Mouse (Mus musculus) right cerebral cortex, postnatal 14 days (tissue): Measurements from ENCODE around the gene Dlg2.

Experiments used
- DNase-seq: peaks from one replicate; pipeline ENCODE4 v3.0.0; 2022

The Dlg2 gene

DNA sequence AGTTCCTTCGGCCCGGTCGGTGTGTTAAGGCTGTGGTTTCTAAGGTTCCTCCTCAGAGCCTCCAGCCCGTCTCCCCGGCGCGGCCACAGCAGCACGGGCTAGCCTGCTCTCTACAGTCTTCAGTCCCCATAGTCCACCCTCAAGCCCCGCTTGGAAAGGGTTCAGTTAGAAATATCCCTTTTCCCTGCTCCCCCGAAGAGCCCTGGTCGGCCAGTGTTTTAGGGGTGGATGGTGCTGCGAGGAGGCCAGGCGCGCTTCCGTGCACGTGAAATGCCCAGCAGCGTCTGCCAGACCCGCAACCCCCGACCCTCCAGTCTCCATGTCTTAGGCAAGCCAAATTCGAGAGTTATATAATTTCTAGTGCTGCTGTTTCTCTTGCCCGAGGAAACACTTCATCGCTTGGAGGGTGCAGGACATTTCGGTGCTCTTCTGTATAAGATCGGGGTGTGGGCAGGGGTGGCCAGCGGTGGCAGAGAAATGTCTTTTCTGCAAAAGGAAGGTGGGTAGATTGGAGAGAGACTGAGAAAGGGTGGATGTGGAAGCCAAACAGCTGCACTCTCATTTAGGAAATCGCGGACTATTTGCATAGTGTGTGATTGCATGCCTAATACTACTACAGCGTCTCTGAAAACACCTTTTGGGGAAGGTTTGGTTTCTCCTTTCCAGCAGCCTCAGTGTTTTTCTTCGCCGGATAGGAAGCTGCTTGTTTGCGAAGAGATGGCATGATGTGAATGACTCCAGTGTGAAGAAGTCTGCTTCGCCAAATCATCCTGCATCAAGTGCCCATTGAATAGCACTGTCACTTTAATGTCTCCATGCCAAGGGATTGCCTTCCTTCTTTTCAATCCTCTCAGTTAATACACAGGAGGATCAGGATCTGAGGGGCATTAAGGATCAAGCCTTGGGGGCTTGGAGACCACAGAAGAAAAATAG lies at the start of gene Dlg2:
Gene Dlg2, plus strand, starts transcription at position 360 of the 933 bp plus-strand sequence.
- DNase-seq: peak; percentile 51

DNA sequence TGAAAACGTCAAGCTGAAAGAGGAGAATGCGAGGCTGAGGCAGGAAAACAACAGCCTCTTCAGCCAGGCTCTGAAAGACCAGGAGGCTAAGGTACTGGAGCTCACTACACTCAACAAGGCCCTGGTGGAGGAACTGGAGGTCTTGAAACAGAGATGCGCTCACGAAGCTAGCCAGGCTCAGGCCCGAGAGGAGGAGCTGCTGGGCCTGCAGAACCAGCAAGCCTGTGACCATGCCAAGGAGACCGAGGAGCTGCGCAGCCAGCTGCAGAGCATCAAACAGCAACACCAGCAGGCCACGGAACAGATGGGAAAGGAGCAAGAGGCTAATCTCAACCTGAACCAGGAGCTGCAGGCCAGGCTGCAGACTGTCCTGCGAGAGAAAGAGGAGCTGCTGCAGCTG lies 49.5 kb upstream of the Dlg2 start:
- DNase-seq: no peak

DNA sequence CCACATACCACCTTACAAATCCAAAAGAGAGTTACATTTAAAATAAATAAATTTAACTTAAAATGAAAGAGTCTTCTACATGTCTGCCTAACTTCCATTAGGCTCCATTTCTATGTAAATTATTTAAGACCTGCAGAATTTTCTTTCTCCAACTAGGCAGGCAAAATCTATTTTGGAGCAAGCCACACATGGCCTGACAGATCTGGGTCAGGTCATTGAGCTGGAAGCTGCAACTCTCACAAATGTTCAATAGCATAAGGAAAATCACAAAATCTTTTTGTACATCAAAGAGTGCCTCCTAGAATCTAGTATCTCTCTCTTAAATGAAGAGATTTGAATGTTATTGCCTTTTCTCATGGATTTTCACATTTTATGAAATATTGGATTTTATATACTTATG lies 44.3 kb upstream of the Dlg2 start:
- DNase-seq: no peak

DNA sequence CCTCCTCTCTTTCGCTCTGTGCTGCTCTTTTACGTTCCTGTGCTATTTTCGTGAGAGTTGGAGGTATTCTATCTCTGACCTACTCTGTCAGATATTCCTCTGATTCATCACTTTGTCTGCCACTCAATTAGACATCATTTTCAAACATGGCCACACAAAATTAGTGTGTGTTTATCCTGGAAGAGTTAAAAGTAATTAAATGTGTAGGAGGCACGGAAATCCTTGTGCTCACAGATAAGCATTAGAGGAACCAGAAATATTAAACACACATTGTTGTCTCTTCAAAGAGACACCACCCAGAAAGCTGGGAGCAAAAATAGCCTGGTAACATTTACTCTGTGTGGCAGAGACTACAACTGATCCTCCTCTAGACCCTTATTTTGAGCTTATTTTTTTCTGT lies 36.4 kb upstream of the Dlg2 start:
- no peak for DNase-seq

DNA sequence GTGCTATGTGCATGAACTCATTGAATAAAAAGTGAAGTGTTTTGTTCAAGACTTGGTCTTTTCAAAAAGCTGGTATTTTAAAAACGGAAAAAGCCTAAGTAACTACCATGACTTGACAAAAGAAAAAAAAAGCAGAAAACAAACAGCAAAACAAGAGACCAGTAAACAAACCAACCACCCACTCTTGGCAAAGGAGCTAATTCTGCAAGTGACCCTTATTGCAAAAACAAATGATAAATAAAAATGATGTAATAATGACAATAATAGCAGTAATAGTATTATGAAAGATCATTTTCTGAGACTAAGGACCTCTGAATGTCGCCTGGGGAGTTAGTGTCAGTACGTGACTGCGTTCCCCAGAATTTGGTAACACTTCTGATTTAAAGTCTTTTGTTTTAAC lies 34.4 kb upstream of the Dlg2 start:
- DNase-seq: no peak

DNA sequence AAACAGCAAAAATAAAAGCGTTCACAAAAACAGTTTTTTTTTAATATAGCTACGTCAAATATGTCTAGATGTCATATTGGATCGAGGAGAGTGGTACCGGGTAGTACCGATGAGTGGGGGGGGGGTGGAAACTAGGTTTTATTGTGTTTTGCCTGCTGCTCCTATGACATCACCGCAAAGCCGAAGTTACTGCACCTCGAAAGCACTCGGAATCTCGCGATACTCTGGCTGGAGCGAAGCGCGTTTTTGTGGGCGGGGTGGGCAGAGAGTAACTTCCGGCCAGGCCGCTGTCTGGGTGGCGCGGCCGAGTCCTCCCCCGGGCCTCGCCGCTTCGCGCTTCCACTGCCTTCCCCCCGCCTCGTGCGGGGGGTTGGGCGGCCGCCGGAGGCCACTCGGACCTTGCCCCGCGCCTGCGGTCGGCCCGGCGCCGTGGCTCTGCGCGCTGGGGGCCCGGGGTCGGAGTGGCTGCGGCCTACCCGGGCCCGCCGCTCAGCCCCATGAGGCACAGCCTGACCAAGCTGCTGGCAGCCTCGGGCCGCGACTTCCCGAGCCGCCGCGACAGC lies 33.9 kb upstream of the Dlg2 start, which contains the start of gene Crebzf:
Gene Crebzf, plus strand, starts transcription at position 212 of the 563 bp plus-strand sequence.
- DNase-seq: peak; percentile 94

DNA sequence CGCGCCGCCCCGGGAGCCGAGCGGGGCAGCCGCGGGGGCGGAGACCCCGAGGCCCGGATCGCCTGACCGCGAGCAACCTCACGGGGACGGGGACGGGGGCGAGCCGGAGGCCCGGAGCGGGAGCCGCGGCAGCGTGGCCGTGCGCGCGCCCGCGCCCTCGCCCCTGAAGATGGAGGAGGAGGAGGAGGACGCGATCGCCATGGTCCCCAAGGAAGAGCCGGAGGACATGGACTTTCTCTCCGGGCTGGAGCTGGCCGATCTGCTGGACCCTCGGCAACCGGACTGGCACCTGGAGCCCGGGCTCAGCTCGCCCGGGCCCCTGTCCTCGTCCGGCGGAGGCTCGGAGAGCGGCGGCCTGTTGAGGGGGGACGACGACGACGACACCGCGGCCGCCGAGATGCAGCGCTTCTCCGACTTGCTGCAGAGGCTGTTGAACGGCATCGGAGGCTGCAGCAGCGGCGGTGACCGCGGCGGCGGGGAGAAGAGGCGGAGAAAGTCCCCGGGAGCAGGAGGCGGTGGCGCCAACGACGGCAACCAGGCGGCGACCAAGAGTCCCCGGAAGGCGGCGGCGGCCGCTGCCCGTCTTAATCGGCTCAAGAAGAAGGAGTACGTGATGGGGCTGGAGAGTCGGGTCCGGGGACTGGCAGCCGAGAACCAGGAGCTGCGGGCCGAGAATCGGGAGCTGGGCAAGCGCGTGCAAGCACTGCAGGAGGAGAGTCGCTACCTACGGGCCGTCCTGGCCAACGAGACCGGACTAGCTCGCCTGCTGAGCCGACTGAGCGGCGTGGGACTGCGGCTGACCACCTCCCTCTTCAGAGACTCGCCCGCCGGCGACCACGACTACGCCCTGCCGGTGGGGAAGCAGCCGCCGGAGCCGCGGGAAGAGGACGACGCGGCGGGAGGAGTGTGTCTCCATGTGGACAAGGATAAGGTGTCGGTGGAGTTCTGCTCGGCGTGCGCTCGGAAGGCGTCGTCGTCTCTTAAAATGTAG lies 33.1 kb upstream of the Dlg2 start:
- peak; percentile 72 for DNase-seq

DNA sequence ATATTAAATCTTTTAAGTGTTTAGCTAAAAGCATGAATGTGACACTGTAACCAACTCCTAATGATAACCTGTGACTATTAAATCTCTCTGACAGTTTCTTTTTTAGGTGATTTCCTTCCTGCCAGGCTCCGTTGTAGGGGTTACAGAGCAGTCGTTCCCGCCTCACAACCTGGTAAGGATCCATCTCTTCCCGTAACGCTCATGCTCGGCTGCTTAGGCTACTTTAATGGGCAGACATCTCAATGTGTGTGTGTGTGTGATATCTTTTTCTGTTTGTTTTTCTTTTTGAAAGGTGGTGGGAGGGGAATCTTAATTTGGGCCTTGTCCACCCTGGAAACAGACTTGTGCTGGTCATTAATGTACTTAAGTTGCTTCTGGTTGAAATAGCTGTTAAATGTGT lies 32.3 kb upstream of the Dlg2 start:
- no peak for DNase-seq

DNA sequence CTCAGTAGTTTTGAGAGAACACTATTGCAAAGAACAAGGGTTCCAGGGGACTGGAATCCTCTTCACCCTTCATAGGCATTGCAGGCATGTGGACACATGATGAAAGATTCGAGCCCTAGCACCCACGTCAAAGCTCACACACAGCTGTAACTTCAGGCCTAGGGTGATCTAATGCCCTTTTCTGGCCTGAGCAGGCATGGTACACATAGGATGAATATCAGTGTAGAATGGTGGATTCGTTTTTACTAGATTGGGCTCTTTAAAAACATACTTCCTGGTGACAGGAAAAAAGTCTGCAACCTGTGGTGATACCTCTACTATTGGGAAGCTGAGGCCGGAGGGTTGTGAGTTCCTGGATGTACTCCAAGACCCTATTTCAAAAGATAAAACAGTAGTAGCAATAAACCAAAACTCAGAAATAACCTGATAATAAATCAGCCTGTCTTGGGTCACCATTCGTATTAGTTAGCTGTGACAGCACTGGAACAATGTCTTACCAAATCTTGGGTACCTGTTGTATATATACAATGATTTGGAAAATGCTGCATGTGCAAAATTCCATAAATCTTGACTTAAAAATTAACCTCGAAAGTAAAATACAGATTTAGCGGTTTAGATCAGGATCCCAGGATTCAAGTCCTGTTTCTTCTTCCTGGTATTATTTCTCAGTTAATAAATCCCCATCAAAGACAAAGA lies 20.2 kb upstream of the Dlg2 start:
- no peak for DNase-seq

DNA sequence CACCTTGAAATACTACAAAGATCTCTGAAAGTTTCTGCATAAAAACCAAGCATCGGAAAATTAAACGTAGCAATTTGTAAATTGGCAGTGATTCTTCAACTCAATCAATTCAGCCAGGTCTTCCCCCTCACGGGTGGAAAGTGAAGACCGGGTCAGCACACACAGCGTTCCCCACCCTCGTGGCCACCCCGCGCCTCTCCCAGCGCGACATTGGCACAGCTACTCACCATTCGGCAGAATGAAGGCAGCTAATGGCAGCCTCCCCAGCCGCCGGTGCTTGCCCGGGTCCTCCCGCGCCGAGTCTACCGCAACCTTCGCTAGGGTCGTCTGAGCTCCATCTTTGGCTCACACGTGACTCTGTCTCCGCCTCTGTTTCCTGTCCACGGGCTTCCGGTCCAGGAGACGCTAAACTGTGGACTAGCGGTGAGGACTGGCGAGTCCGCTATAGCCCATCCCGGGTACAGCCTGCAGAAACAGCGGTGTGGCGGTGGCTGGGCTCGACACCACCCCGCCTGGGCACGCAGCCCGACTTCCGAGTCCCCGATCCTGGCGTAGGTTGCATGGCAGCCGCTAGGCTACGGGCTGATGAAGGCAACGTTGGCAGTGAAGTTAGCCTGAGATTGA lies 19.5 kb upstream of the Dlg2 start, which contains the start of gene Tmem126a:
Gene Tmem126a, minus strand, starts transcription at position 385 of the 624 bp plus-strand sequence.
- DNase-seq: peak; percentile 79

DNA sequence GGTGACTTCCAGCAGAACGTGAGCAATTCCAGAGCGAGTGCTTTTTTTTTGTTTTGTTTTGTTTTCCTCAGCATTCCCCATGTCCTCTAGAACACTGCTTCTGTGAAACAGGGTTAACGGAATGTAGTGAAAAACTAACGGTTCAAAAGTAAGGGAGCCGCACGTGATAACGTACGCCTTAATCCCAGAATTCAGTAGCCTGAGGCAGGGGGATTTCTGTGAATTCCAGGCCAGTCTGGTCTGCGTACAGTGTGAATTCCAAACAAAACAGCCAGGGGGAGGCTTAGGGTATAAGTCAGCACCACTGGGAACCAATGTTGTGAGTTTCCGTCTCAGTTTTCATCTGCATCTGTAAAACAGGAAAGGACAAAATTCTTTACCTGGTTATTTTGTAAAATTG lies 19.0 kb upstream of the Dlg2 start:
- DNase-seq: no peak

DNA sequence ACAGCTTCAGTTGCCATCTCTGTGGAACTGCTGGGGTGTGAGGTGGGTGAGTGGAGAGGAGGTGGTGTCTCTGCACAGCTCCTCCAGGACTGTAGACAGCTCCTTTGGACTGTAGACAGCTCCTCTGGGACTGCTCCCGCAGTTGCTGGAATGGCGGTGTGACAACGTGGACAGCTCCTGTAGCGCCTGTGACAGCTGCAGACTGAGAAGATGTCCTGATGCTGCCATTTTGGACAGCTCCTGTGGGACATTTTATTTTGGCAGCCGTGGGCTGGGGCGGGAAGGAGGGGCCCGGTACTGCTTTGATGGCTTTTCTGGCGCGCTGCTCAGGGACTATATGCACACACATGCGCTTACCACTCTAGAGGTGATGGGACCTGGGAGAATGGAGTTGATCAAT lies 16.1 kb upstream of the Dlg2 start:
- no peak for DNase-seq

DNA sequence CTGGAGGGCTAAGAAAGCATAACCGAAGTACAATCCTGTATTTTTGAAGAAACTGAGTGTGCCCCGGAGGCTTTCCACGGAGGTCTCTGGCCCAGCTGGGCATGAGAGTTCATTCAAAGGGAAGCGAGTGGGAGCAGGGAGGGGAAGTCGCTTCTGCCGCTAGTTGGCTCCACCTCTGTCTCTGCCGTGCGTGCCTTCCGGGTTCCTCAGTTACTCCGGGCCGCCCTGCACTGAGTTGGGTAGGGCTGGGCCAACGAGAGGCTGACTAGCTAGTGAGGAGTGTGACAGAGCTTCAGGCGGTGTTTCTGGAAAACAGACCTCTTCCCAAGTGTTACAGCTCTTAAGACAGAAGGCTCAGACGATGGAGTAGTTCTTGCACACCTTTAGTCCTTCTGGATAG lies 15.5 kb upstream of the Dlg2 start:
- DNase-seq: peak; percentile 23

DNA sequence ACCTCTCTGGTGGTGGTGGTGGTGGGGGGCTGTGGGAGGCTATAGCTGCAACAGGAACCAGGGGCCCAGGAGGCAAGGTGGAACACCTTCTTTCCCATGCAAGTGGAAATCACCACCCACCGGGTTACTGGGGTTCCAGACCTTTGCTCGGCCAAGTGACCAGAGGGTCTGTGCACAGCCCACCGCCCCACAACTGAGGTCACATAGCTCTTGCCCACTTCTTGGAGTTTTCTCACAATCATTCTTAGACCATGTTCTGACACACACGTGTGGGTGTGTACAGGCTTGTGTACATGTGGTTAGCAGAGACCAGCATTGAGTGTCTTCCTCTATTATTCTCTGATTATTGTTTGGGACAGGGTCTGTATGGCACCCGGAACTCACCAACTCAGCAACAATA lies 15.0 kb upstream of the Dlg2 start:
- no peak for DNase-seq

DNA sequence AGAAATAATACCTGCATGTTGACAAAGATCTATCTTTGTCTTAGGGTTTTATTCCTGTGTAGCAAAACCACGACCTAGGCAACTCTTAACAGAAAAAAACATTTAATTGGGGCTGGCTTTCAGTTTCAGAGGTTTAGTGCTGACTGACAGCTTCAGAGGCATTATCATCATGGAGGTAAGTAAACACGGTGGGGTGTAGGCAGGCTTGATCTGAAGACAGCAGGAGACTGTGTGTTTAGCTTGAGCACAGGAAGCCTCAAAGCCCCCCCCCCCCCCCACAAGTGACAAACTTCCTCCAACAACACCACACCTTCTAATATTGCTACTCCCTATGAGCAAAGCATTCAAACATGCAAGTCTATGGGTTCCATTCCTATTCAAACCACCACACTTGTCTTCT lies 3.0 kb upstream of the Dlg2 start:
- DNase-seq: no peak

DNA sequence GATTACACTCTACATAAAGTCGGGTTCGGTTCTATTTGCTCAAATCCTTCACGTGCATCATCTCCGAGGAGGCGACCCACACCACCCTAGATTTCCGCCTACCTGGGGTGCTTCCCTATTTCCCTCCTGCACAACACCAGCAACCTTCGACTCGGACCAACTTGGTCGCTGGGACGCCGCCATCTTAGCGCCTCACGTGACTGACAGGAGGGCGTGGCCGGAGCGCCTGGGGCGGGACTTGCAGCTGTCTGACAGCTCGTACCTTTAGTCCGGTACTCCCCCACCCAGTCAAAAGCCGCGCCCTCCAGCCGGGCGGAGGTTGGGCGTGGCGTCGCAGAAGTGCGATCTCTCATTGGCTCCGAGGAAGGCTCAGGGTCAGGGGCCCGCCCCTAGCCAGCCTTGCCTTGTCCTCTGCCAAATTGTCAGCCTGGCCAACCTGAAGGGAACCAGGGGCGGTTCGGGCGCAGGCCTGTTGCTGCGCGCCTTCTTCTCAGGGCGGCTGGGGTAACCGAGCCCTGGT lies 619 bp upstream of the Dlg2 start, which contains the start of gene Tmem126b:
Gene Tmem126b, minus strand, starts transcription at position 209 of the 520 bp plus-strand sequence.
- peak; percentile 98 for DNase-seq

DNA sequence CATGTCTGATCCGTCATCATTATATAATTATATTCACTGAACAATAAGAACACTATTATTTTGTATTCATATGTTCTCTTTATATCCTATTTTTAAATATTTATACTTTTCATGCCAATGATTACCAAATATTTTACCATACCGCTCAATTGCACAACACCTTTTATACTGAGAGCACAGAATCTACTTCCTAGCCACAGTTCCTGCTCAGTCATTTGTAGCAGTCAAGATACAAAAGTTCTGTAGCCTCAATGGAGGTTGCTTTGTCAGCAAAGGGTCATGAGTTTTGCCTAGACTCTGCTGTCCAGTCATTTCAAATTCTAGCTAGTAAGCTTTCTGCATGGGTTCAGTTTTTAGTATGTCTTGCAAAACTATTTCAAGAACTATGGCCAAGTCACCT lies 6.1 kb downstream of the Dlg2 start:
- no peak for DNase-seq

DNA sequence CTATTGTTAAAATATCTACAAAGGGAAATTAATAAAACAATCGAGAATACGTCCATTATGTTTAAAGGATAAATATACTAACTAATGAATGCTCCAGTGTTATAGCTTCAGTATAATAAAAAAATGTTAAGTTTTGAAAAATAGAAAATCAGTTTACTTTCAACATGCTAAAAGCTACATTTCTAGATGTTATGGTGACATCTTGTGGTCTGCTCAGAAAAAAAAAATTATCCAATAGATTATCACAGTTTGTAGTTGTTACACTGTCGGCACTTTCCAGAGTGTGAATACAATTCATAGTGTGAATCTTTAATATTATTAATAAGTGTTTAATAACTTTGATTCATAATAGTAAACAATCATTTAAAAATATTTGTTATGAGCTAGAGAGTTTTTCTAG lies 31.7 kb downstream of the Dlg2 start:
- no peak for DNase-seq

DNA sequence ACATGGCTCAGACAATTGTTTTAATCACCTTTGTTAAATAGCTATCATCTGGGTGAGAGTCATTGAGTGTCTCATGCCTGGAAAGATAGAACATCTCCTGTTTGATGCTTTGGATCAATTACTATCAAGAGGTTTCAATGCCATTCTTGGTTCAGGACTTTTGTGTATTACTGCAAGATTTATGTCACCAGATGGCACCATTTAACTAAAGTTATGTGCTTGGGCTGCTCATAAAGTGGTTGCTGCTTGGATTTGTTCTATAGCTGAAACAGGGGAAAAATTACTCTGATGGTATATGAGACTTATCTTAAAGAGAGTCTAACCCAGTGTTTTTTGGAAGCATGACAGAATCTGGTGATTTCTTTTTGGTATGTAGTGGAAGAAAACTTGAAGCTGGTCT lies 35.8 kb downstream of the Dlg2 start:
- no peak for DNase-seq

DNA sequence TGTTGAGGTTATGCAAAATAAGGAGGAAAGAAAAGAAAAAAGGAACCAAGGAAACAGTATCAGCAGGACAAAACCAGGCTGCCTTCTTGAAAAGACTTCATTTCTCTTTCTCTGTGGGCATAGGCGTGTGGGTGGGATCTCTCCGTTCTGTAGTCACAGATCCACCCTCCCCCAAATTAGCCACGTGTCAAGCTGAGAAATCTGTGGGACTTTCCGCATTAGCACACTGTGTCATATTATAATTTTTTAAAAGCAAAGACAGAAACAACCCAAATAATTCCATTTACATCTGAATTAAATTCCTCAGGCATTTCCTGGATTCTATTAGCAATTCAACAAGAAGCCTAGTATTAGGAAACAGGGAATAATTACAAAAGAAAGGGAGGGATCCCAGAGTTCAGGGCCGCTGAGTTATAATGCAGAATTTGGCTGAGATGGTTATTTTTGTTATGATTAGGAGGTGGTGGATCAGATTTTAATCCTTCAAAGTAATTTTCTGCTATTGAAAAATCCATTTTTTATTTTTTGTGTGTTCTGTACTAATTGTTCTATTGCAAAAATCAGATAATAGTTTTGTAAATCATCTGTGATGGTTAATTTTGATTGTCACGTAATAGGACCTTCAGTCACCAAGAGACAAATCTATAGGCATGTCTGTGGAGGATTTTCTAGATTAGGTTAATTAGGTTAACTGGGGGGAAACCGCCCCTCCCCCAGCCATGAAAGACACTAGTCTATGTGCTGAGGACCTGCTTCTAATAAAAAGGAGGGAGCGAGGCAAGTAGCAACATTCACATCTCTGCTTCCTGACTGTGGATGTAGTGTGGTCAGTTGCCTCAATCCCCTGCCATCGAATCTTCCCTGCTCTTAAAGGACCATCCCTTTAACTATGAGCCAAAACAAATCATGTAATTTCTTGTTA lies 63.3 kb downstream of the Dlg2 start:
- DNase-seq: no peak
